Mouse (Mus musculus): ENCODE measurements around the gene Cgn. TPM values are rescaled to one million over a fixed set of nuclear protein-coding genes. Genes with fewer than 3 reads are reported as not detected.
"Not testable (repeated sequence)": the region's sequence is repeated elsewhere in the genome, so short reads cannot be mapped to it uniquely, and the experiment has no call there.

Gene Cgn
- polyA plus RNA-seq, 1 experiment from 2014 or later: 8.1 TPM

GRCm38 (mm10) chr3:94758427-94758826, 27.9 kb downstream of the Cgn start:
- H3K9ac ChIP-seq; H3K27ac ChIP-seq; H3K36me3 ChIP-seq; H3K9me3 ChIP-seq; H3K4me3 ChIP-seq; H3K4me1 ChIP-seq; H3K4me2 ChIP-seq (replicated peaks); H3K27me3 ChIP-seq: not testable (repeated sequence)
- peak; percentile 25; the same call in 1 of the 2 replicates for ATAC-seq (ENCODE audit: insufficient number of reproducible peaks, insufficient read depth, low FRiP score, low TSS enrichment)
- WGBS: 49% methylated on average over 4 of the region's 9 CpGs

GRCm38 (mm10) chr3:94758056-94758409, 28.3 kb downstream of the Cgn start:
- Histone ChIP-seq H3K4me3 (peak overlapping the region; percentile 29), H3K4me2 (replicated peaks) (peak overlapping the region; percentile 32; the same call in 1 of the 2 replicates)
- 1% methylated on average over 17 of the region's 31 CpGs for WGBS
- ATAC-seq (ENCODE audit: insufficient number of reproducible peaks, insufficient read depth, low FRiP score, low TSS enrichment): peak; percentile 86
- not testable (repeated sequence) for H3K36me3 ChIP-seq, H3K27ac ChIP-seq, H3K27me3 ChIP-seq, H3K9me3 ChIP-seq, H3K9ac ChIP-seq, H3K4me1 ChIP-seq

GRCm38 (mm10) chr3:94757251-94758055, 28.8 kb downstream of the Cgn start:
- H3K9me3 ChIP-seq, H3K36me3 ChIP-seq, H3K9ac ChIP-seq, H3K4me1 ChIP-seq, H3K27ac ChIP-seq, H3K27me3 ChIP-seq: not testable (repeated sequence)
- Histone ChIP-seq H3K4me2 (replicated peaks) (peak overlapping the region; percentile 54), H3K4me3 (peak overlapping the region; percentile 31)
- ATAC-seq (ENCODE audit: insufficient number of reproducible peaks, insufficient read depth, low FRiP score, low TSS enrichment): peak; percentile 7; the same call in 1 of the 2 replicates
- 4% methylated on average over 21 of the region's 47 CpGs for WGBS

- Histone ChIP-seq H3K4me2 (replicated peaks) (no peak overlapping the region), H3K9ac (no peak overlapping the region), H3K4me1 (no peaks in the 10 kb centered on the region), H3K27me3 (no peaks in the 10 kb centered on the region), H3K9me3 (0 out of 2 replicates have a peak, but pooled peaks cover 4% of the 10 kb centered on the region), H3K4me3 (no peak overlapping the region), H3K36me3 (no peaks in the 10 kb centered on the region), H3K27ac (no peak overlapping the region)
- no peak for ATAC-seq (ENCODE audit: insufficient number of reproducible peaks, insufficient read depth, low FRiP score, low TSS enrichment)
- 94% methylated on average over 17 of the region's 17 CpGs for WGBS
Observed at GRCm38 (mm10) chr3:94745691-94746090, 40.6 kb downstream of the Cgn start.

- WGBS: 25% methylated on average over 2 of the region's 2 CpGs
Observed at GRCm38 (mm10) chr3:94723637-94724036, 62.7 kb downstream of the Cgn start.

GRCm38 (mm10) chr3:94718253-94718652, 68.0 kb downstream of the Cgn start:
- H3K4me2 ChIP-seq (replicated peaks); H3K4me1 ChIP-seq; H3K27me3 ChIP-seq; H3K4me3 ChIP-seq; H3K9me3 ChIP-seq; H3K27ac ChIP-seq; H3K36me3 ChIP-seq; H3K9ac ChIP-seq: not testable (repeated sequence)
- ATAC-seq (ENCODE audit: insufficient number of reproducible peaks, insufficient read depth, low FRiP score, low TSS enrichment): 0 out of 2 replicates have a peak, but pooled peaks have one; percentile 28
- WGBS: 48% methylated on average over 1 of the region's 1 CpGs

More at GRCm38 (mm10) chr3:94723637-94724036, 62.7 kb downstream of the Cgn start:
- H3K27me3 ChIP-seq; H3K9ac ChIP-seq; H3K27ac ChIP-seq; H3K36me3 ChIP-seq; H3K9me3 ChIP-seq; H3K4me2 ChIP-seq (replicated peaks); H3K4me1 ChIP-seq; ATAC-seq (ENCODE audit: insufficient number of reproducible peaks, insufficient read depth, low FRiP score, low TSS enrichment); H3K4me3 ChIP-seq: not testable (repeated sequence)

- WGBS: 83% methylated on average over 3 of the region's 3 CpGs
- H3K9ac ChIP-seq; H3K27me3 ChIP-seq; H3K4me2 ChIP-seq (replicated peaks); H3K27ac ChIP-seq; H3K36me3 ChIP-seq; H3K9me3 ChIP-seq; H3K4me1 ChIP-seq; H3K4me3 ChIP-seq; ATAC-seq (ENCODE audit: insufficient number of reproducible peaks, insufficient read depth, low FRiP score, low TSS enrichment): not testable (repeated sequence)
Observed at GRCm38 (mm10) chr3:94713424-94713823, 72.9 kb downstream of the Cgn start.

GRCm38 (mm10) chr3:94710591-94710990, 75.7 kb downstream of the Cgn start:
- not testable (repeated sequence) for H3K27me3 ChIP-seq; H3K9ac ChIP-seq; H3K4me2 ChIP-seq (replicated peaks); H3K4me3 ChIP-seq; H3K27ac ChIP-seq; H3K36me3 ChIP-seq; ATAC-seq (ENCODE audit: insufficient number of reproducible peaks, insufficient read depth, low FRiP score, low TSS enrichment); H3K4me1 ChIP-seq; H3K9me3 ChIP-seq

Other genes starting within 250 kb of the Cgn start
- 59.7 and 61.7 TPM in 2 replicates for gene Snx27, start 203.8 kb downstream of the Cgn start, polyA plus RNA-seq (2016; fragmentation: Nextera tagmentation; extraction: Ambion mirVana)
- gene Gm10972, start 143.4 kb downstream of the Cgn start, polyA plus RNA-seq (2016; fragmentation: Nextera tagmentation; extraction: Ambion mirVana): not detected in 2 replicates
- 4.3 and 4.4 TPM in 2 replicates for gene Tuft1, start 127.6 kb downstream of the Cgn start, polyA plus RNA-seq (2016; fragmentation: Nextera tagmentation; extraction: Ambion mirVana)
- gene Selenbp2, start 92.9 kb downstream of the Cgn start, polyA plus RNA-seq (2016; fragmentation: Nextera tagmentation; extraction: Ambion mirVana): 0.42 TPM in 1 of 2 replicates, not detected in the other
- gene Pogz, start 51.1 kb upstream of the Cgn start, polyA plus RNA-seq (2016; fragmentation: Nextera tagmentation; extraction: Ambion mirVana): 20.4 and 22.9 TPM in 2 replicates
- gene Psmb4, start 100.5 kb upstream of the Cgn start, polyA plus RNA-seq (2016; fragmentation: Nextera tagmentation; extraction: Ambion mirVana): 313 and 349 TPM in 2 replicates
- 18.7 and 18.8 TPM in 2 replicates for gene Selenbp1, start 146.6 kb upstream of the Cgn start, polyA plus RNA-seq (2016; fragmentation: Nextera tagmentation; extraction: Ambion mirVana)
- gene Rfx5, start 167.6 kb upstream of the Cgn start, polyA plus RNA-seq (2016; fragmentation: Nextera tagmentation; extraction: Ambion mirVana): 12.0 and 13.3 TPM in 2 replicates
- 25.6 and 26.1 TPM in 2 replicates for gene Pi4kb, start 188.2 kb upstream of the Cgn start, polyA plus RNA-seq (2016; fragmentation: Nextera tagmentation; extraction: Ambion mirVana)
- gene Zfp687, start 229.0 kb upstream of the Cgn start, polyA plus RNA-seq (2016; fragmentation: Nextera tagmentation; extraction: Ambion mirVana): 28.7 and 31.3 TPM in 2 replicates